Mouse (Mus musculus) kidney, postnatal 14 days (tissue): Measurements from ENCODE around the gene Trim32.
A peak's percentile ranks its signal among the peaks of the same experiment; 100 is the strongest.

ENCODE experiments used
- DNase-seq: peaks from one replicate; pipeline ENCODE4 v3.0.0; 2022; ENCODE audit warnings: mixed read lengths

The Trim32 gene

DNA sequence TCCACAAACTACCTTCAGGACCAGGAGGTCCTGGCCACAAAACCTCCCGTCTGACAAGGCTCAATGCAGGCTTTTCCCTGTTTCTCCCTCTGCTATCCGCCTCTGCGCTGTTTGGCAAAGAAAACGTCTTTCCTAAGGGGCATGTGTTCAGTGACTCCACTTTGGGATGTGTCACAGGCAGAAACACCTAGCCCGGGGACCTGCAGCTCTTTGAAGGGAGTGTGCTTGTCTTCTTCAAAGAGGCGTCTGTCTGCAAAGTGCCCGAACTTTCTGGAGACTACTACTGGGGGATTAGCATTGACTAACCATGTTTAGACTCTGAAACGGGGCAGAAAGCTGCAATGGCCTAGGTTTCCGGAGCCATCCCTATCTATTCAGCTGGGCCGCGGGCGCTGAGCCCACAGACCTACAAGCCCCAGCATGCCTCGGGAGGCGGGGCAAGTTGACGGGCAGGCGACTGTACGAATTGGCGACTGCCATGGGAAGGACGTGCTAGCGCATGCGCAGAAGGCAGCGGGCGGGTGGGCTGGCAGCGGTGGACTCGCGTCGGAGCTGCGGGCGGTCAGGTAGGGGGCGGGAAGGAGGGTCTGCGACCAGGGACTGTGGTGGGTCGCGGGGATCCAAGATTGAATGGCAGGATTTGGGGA lies at the start of gene Trim32:
Gene Trim32 (plus strand): TSS at position 483 of the 647 bp plus-strand sequence.
- DNase-seq: peak; percentile 99

DNA sequence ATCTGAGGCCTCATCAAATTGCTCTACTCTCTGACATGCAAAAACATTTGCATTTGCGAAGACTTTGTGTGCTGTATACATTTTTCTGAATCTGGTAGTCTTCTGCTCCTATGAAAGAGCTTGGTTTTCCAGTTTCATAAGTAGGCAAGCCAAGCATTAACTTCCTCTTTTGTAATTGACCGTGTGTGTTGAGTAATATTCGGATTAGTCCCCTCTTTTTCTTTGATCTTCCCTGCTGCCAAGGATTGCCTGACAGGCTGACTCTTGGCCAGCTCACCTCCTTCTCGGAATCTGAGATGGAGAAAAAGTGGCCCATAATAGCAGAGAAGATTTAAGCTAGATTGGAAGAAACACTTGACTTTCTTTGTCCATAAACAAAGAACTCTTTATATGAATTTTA lies 39.3 kb upstream of the Trim32 start:
- no peak for DNase-seq

DNA sequence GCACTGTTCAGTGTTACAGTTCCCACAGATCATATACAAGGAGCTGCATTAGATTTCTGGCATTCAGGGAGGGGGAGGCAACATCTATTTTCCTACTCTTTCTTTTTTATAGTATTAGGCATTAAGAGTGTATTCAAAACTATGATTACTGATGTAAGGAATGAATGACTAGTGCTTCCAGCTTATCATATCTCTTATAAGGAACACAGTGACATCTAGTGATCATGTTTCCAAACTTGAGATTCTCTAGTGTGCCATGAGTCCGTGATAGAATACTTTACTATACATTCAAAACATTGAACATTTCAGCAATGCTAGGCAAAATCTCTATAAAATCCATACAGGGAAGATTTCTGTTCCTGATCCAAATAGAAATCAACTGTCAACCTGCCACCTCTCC lies 24.5 kb upstream of the Trim32 start:
- no peak for DNase-seq

DNA sequence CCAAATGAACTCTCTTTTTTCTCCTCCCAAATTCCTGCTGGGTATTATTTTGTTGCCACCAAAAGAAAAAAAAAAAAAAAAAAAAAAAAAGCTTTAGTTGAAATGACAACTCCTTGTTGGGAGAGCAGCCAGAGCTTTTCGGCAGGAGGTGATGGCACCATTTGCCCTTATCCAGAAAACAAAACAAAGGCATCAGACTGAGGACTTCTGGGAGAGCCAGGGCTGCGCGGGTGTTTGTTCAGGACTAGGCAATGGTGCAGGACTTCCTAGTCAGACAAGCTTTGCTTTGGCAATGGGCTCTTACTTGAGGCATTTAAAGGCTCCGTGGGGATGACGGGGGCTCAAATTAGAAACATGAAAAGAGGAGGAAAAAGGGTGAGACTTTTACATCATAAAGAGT lies 17.8 kb upstream of the Trim32 start:
- no peak for DNase-seq

DNA sequence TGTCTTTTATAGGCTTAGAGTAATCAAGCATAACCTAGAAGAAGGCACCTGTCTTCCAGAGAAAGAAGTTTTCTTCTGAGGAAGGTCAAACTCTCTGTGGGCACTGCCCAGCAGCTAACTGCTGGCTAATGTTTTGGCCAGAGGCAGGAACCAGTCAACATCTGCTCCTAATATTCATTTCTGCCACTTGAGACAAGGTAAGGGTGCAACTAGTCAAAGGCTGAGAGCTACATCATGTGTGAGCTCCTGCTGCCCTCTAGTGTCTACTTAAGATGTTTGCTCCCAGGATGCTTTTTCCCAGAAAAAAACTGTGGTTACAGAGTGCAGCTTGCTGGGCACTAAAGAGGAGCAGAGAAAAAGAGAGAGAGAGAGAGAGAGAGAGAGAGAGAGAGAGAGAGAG lies 15.0 kb upstream of the Trim32 start:
- peak; percentile 63 for DNase-seq

DNA sequence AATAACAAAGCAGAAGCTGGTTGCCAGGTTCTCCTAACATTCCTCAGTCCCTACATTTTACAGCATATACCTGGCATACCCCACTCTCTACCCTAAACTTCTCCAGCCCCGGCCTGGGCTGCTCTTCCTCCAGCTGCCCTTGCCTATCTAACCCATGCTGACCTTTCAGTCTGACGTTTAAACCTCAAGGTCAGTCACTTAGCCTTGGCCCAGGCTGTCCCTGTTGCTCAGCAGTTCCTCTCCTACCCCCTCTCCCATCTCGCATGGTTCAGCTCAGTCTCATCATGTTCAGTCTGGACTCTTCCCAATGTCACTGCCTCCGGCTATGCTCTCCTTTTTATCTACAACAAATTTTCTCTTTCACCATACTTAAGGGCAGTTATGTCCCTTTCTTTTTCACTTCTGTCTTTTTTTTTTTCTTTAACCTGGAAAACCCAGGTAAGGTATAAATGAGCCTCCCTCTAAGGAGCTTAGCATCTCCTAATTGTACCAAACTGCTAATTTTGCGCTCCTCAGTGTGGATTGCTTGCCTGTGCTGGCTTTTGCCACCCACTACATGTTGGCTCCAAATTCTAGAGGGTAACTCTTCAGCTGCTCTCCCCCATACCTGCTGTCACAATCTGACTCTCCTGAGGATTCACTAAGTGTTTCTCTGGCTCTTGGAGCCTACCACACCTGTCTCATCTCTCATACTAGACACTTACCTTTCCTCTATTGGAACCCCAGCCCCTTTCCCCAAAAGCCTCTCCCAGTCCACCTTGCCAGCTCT lies 10.0 kb upstream of the Trim32 start:
- DNase-seq: no peak

DNA sequence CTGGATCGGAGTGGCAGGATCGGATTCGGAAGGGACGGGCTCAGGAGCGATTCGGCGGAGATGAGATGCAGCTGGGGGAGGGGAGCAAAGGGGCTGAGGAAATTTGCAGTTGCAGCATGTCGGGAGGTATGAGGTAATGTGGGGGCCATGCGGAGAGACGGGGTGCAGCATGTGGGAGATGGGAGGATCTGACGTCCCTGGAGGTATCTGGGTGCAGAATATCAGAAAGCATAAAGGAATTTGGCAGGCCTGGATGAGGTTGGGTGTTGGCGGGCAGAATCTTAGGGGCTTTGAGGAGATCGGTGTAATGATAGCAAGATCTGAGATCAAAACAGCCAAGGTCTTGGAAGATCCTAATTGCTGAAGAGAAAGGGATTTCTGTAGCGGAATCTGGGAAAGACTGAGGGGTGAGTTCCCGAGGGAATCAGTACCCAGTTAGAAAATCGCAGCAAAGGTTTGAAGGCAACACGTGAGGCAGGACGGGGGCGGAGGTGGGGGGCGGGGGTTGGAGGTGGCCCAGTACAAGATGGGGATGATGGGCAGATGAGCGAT lies 441 bp downstream of the Trim32 start:
- no peak for DNase-seq

DNA sequence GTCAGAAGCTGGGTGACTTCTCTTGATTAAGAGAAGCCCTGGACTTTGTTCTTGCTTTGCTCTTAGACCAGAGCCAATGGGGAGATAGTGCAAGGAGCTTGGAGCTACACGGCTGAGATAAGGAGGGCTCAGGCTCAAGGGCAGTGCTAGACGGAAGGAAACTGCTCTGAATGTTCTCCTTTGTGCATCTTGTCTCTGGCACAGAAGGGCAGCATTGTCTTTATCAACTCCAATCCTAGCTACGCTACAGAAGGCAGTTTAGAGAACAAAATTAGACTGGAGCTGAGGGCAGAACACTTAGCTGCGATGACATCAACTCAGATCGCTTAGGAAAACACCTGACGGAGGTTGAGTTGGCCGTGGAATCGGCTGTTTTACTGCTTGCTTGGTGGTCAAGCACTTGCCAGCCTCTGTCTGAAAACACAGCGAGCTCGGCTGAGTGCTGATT lies 2.4 kb downstream of the Trim32 start:
- no peak for DNase-seq

DNA sequence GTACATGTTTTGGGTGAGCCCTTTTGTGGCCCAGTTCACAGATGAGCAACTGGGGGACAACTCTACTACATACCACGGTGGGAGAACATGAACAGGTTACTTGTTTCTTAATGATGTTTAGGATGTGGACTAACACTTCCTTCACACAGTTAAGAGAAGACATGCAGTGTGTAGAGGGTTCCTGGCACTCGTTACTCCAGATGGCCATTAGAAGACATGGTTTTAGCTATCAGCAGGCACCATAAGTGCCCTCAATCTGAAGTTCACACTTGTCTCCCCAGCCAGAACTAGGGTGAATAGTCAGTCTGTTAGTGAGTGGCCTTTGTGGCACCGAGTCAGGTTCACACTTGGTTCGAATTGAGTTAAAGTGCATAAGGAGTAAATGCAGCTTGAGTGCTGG lies 3.3 kb downstream of the Trim32 start:
- no peak for DNase-seq

DNA sequence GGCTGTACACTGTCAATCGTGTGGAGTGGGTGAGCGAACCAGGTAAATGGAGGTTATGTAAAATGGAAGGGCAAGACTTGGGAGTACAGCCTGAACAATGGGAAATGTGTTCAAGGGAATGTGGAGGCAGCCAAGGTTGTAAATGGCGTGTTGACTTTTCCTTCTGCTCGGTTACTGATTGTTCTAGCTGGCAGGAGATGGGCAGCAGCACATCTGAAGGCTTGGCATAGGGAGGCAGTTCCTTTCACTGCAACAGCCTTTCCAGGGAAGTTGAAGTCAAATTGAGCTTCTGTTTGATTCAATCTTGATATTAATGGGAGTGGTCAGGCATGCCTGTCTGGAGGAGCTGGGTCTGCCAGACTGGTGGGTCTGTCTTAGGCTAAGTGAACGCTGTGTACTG lies 5.5 kb downstream of the Trim32 start:
- no peak for DNase-seq

DNA sequence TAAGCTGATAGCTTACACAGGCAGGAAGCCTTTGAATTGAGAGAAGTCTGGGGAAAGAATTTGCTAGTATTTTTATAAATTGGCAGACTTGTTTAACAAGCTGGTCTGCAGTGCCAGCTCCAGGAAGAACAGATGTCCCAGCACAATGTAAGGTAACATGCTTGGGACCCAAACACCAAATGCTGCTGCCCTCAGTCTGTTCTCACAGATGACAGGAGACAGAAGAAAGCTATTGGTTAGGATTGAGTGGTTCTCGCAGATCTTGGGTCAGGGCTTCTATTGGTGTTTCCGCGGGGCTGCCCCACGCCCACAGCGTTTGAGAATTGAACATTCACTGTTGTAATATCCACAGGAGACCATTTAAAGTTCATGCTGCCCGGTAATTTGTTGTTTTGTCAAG lies 6.1 kb downstream of the Trim32 start:
- no peak for DNase-seq

DNA sequence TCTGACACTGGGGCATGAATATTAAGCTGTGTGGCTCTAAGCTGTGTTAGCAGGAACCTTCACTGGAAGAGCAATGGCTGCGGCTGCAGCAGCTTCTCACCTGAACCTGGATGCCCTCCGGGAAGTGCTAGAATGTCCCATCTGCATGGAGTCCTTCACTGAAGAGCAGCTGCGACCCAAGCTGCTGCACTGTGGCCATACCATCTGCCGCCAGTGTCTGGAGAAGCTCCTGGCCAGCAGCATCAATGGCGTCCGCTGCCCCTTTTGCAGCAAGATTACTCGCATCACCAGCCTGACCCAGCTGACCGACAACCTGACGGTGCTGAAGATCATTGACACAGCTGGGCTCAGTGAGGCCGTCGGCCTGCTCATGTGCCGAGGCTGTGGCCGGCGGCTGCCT lies 8.3 kb downstream of the Trim32 start:
- DNase-seq: no peak

DNA sequence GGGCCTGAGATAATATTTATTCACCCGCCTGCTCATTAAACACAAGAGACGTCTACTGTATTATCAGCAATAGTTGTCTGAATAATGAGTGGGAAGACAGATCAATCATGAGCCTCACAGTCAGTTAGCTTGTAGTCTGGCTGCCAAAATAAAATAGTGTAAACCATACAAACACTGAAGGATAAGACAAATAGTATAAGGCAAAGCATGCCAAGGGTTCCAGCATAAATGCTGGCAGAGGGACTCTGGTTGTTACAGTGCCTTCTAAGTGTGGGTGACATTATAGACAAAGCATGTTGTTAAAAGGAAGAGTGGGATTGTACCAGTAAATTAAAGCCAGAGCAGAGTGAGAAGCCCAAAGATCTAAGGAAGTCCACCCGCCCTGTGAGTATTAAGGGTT lies 15.3 kb downstream of the Trim32 start:
- DNase-seq: no peak

DNA sequence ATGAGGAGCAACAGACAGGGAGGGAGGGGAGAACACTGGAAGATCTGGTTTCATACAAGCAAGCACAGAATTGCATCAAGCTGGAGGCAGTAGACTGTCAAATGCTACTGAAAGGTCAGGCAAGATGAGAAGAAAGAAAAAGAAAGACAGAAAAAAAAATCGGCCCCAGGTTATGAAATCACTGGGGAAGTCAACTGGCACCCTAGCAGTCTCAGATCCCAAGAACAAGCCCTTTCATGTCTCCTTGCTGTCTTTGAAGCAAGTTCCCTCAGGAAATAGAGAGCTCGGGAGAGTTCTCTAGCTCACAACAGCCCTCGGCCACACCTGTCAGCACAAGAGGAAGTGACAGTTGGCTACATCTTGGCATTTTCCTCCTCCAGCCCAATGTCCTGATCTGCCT lies 33.4 kb downstream of the Trim32 start:
- no peak for DNase-seq

DNA sequence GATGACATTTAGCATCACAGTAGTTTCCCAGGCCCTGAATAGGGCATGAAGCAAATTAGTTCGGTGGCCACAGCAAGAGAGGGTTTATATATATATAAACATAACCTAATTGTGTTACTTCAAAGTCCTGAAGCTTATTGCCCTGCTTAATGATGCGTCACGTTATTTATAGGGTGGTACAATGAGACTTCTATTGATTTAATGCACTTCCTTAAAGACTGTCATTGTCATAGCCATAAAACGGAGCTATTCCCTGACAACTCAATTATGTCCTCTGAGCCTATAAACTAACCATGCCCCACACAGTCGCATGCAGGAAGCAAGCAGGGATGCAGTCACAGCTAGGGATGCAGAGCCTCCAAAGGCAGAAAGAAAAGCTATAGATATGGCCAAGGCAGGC lies 37.8 kb downstream of the Trim32 start:
- DNase-seq: no peak

DNA sequence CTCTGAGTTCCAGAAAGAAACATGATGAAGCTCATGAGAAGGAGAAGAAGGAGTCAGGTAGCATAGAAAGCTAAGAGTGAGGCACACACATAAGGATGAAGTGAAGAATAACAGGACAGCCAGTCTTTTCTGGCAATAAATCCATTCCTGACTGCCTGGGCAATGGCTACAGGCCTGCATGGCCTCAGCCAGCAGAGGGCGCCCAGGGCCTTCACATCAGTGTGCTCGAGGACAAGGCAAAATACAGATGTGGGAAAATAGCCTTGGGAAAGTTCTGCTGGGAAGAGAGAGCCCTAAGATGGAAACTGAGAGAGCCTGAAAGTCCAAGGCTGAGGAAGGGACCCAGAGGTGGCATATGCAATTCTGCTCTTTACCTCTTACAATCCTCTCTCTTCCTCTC lies 49.9 kb downstream of the Trim32 start:
- DNase-seq: peak; percentile 79

DNA sequence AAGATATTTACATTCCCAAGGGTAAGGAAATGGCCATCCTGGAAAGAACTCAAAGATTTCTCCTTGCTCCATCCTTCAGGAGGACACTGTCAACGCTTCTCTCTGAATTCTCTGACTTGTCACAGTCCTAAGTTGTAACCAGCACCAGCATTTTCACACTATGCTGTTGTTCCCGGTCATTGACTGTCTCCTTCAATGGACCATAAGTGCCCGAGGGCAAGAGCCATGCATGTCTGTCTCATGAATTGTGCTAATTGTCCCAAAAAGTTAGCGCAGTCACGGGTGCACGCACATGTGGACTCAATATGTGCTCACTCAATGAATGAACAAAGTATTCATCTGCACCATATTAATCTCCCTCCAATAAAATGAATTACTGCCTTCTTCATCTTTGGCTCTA lies 58.4 kb downstream of the Trim32 start:
- DNase-seq: no peak
